Mouse (Mus musculus): Measurements from ENCODE around the gene Rnf166. TPM values are rescaled to one million over a fixed set of nuclear protein-coding genes. Genes with fewer than 3 reads are reported as not detected.

Gene Rnf166
- 29.5 TPM for polyA plus RNA-seq (2017; shearing (Covaris generic))

DNA sequence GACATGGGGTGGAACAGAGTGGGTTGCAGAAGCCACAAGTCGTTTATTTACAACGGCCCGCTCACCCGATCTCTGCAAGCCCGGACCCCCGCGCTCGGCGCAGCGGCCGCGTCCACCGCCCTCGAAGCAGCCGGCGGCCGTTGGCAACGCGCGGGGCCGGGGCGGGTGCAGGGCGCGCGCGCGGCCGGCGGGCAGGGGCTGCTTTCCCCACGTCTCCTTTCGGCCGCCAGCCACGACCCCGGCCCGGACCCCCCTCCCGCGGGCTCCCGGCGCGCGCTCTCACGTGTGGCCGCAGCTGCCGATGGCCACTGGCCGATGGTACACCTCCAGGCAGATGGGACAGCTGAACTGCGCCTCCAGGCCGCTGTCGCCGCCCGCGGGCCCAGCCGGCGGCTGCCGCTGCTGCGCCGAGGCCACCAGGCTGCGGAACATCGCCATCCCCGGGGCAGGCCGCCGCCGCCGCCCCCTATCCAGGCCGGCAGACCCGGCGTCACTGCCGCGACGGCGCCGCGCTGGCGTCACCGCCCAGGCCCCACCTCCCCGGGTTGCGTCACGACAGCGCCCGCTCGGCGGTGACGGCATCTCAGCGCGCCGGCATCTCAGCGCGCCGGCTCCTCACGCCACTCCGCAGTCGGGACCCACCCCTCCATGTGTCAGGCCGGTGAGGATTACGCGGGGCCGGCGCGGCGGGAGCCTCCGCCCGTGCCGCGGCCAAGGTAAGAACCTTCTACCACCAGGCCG, at the start of gene Rnf166, which contains the start of gene Ctu2:
TSS of gene Rnf166 (minus strand) at position 485 of the 741 bp plus-strand sequence.
TSS of gene Ctu2 (plus strand) at position 564 of the 741 bp plus-strand sequence.

DNA sequence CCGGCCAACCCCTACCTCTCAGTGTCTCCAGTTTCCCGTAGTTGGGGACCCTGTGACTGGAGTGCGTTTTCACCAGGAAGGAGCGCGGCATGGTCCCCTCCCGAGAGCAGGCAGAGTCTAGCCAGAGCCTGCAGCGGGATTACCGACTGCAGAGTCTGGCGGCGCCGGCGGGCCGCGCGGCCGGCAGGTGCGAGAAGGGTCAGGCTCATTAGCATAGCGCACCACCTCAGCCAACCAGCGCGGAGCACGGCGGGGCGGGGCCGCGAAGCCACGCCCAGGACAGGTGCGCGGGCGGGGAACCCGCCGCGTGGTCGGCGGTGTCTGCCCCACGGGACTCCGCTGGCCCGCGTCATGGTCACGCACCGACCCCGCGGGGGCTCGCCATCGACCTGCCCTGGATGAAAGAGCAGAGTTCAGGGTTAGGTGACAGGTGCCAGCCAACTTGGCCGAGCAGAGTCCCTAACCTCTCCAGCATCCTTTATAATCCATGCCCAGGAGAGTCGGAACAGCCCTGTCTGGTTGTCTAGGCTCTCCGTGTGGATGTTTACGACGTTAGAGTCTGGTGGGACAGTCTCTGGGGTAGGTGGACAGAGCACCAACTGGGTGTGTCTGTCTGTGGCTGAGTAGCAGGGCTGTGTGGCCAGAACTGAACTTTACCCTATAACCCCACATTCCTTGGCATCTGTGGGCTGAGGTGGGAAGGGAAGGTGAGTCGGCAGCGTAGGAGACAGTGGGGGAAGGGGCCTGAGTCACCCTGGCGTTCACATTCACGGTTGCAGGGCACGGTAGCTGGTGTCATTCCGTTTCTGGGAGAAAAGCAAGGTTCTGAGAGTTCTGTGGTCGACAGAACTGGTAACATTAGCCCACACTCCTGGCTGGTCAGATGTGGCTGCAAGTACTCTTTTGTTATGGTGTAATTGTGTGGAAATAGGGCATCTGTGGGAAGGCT, 15.1 kb downstream of the Rnf166 start, which contains the start of gene Snai3:
TSS of gene Snai3 (minus strand) at position 210 of the 949 bp plus-strand sequence.

DNA sequence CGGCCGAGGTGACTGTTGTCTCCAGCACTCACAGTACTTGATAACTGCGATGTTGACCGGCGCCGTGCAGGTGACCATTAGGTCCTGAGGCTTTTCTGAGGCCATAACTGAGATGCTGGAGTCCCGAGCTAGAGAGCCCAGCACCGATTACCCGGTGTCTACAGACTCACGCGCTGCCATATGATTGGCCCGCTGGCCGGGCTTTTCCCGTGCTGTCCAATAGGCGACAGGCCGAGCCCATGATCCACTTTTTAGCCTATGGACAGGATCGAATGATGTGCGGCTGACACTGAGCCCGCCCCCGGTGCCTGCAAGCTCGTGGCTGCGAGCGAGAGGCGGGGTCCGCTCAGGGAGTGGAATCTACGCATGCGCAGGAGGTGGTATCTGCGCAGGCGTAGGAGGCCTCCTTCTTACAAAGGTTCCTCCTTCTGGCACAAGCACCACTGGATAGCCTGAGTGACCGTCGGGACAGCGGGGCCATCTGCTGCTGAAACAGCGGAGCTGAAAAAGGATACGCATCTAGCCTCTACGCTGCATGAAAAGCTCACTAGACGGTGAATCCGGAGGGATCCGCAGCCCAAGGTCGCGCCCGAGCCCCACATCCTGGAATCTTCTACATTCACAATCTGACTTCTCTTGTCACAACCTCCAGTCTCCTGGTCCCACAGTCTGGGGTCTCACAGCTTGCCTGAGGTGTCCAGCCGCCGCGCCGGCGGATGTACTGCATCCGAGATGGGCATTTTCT, 32.4 kb downstream of the Rnf166 start, which contains the start of gene Mvd:
TSS of gene Mvd (minus strand) at position 161 of the 745 bp plus-strand sequence.

DNA sequence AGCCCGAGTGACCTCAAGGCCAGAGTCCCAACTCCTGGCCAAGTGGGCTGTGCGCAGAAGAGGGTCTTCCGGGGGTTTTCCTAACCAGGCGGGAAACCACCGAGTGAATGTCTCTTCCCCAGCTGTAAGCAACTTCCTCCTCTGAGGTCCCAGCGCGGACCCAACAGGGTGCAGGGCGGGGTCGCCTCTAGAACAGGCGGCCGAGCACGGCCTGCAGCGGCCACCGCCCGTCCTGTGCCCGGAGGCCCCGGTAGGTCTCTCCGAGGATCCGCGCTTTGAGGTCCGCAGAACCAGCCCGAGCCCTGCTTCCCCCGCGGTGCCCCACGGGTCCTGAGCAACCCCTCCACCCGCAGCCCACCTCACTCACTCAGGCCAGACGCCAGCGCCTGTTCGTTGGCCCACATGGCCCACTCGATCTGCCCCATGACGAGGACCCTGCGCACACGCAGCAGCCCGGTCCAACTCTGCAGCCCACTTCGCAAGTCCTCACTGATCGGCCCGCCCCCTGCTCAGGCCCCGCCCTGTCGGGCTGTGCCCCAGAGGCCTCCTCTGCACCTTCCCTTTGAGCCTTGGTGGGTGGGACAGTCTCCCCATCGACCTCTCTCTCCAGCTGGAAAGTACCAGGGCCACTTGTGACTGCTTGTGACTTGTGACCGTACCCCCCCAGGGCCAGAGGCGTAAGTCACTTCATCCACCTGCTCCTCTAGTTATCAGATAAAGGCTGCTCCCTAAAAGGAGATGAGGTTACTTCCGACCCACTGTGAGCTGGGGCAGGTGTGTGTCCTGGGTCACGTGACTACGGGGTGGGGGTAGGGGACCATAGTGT, 43.2 kb downstream of the Rnf166 start, which contains the start of gene Cyba:
TSS of gene Cyba (minus strand) at position 488 of the 826 bp plus-strand sequence.

DNA sequence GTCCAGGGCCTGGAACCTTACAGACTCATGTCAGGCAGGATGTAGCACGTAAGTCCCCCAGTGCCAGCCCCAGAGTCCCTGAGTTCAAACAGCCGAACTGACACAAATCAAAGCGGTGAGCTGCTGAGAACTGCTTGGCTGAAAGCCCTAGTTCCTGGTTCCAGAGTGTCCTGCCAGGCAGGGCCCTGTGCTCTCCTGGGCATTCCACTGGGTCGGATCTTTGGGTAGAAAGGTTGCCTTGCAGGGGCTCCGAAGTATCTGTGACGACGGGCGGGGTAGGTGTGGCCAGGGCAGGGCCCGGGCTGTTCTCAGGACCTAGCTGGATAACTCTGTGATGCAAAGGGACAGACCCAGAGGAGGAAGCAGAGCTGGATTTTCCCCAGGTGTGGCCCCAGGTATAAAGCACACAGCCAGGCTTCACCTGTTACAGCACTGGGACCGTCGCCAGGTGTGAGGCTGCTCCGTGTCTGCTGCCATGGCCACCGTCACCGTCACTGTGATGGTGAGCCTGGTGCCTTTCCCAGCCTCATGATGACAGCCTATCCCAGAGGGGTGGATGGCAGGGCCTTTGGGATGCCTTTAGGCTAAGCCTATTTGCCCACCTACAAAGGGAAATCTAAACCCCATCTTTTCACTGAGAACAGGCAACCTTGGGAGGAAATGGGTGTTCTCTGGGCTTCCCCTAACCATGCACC, 54.3 kb downstream of the Rnf166 start, which contains the start of gene Il17c:
TSS of gene Il17c (plus strand) at position 645 of the 695 bp plus-strand sequence.

Other genes starting within 250 kb of the Rnf166 start
- 0.79 TPM for gene Zfpm1, start 193.9 kb downstream of the Rnf166 start, polyA plus RNA-seq (2017; shearing (Covaris generic))
- not detected for gene Trhr2, start 115.3 kb downstream of the Rnf166 start, polyA plus RNA-seq (2017; shearing (Covaris generic))
- gene Zc3h18, start 99.5 kb downstream of the Rnf166 start, polyA plus RNA-seq (2017; shearing (Covaris generic)): 53.9 TPM
- 0.92 TPM for gene Il17c, start 54.0 kb downstream of the Rnf166 start, polyA plus RNA-seq (2017; shearing (Covaris generic))
- 1,044 TPM for gene Cyba, start 43.1 kb downstream of the Rnf166 start, polyA plus RNA-seq (2017; shearing (Covaris generic))
- gene Mvd, start 32.6 kb downstream of the Rnf166 start, polyA plus RNA-seq (2017; shearing (Covaris generic)): 29.2 TPM
- gene Snai3, start 15.3 kb downstream of the Rnf166 start, polyA plus RNA-seq (2017; shearing (Covaris generic)): 5.2 TPM
- gene Ctu2, start 79 bp upstream of the Rnf166 start, polyA plus RNA-seq (2017; shearing (Covaris generic)): 70.3 TPM
- gene Piezo1, start 75.3 kb upstream of the Rnf166 start, polyA plus RNA-seq (2017; shearing (Covaris generic)): 5.2 TPM
- 11.4 TPM for gene Cdt1, start 92.0 kb upstream of the Rnf166 start, polyA plus RNA-seq (2017; shearing (Covaris generic))
- gene Aprt, start 100.8 kb upstream of the Rnf166 start, polyA plus RNA-seq (2017; shearing (Covaris generic)): 264 TPM
- 17.2 TPM for gene Galns, start 135.4 kb upstream of the Rnf166 start, polyA plus RNA-seq (2017; shearing (Covaris generic))
- 55.9 TPM for gene Trappc2l, start 135.6 kb upstream of the Rnf166 start, polyA plus RNA-seq (2017; shearing (Covaris generic))
- not detected for gene Pabpn1l, start 146.7 kb upstream of the Rnf166 start, polyA plus RNA-seq (2017; shearing (Covaris generic))
- 0.09 TPM for gene Cbfa2t3, start 223.0 kb upstream of the Rnf166 start, polyA plus RNA-seq (2017; shearing (Covaris generic))

Data from CD4-positive, CD25-positive, alpha-beta regulatory T cell, adult 9 weeks (primary cell).